Mouse (Mus musculus) heart, postnatal 36 days (tissue): ENCODE measurements around the gene Elane. TPM values are rescaled to one million over a fixed set of nuclear protein-coding genes. Genes with fewer than 3 reads are reported as not detected.

Experiments used
- microRNA-seq, 2 experiments: library from miRNA; unstranded; fragments of <30 nt; microRNA quantifications; one replicate each; pipeline ENCODE4 v1.2.0; 2021; ENCODE audit warnings: borderline number of aligned reads in 2 of 2
- total RNA-seq, 2 experiments: library from RNA; stranded (reverse); gene quantifications; 2 replicates each; pipeline ENCODE4 v1.2.3; 2021

Elane gene
- total RNA-seq, 2 experiments from 2014 or later: not detected

Small RNA genes within 50 kb of the gene (microRNA-seq; reads per million reads assigned to microRNA genes)
- gene Mir6910: 0 reads per million in 2 experiments

Other genes with a start within 250 kb of the Elane start
- gene Shc2, start 248.3 kb upstream of the Elane start, total RNA-seq: 1 to 10 TPM; 1.9 to 2.5 TPM
- not detected for gene Odf3l2, start 240.5 kb upstream of the Elane start, total RNA-seq
- not detected for gene Madcam1, start 221.7 kb upstream of the Elane start, total RNA-seq
- 10 to 100 TPM; 18.1 to 19.9 TPM for gene Tpgs1, start 216.9 kb upstream of the Elane start, total RNA-seq
- 100 to 1,000 TPM; 178 to 198 TPM for gene Cdc34, start 204.1 kb upstream of the Elane start, total RNA-seq
- 1 to 10 TPM; 6.5 to 8.4 TPM for gene Gzmm, start 197.2 kb upstream of the Elane start, total RNA-seq
- 1,000 to 10,000 TPM; 1,389 to 1,395 TPM for gene Bsg, start 181.8 kb upstream of the Elane start, total RNA-seq
- 10 to 100 TPM; 20.0 to 26.8 TPM for gene Hcn2, start 169.6 kb upstream of the Elane start, total RNA-seq
- gene Polrmt, start 139.7 kb upstream of the Elane start, total RNA-seq: 10 to 100 TPM; 42.3 to 48.0 TPM
- gene Fgf22, start 131.2 kb upstream of the Elane start, total RNA-seq: not detected
- gene Rnf126, start 119.3 kb upstream of the Elane start, total RNA-seq: 10 to 100 TPM; 23.6 to 24.6 TPM
- gene Fstl3, start 109.0 kb upstream of the Elane start, total RNA-seq: 1 to 10 TPM; 4.2 to 4.3 TPM
- not detected for gene Prss57, start 95.3 kb upstream of the Elane start, total RNA-seq
- gene Palm, start 92.7 kb upstream of the Elane start, total RNA-seq: 10 to 100 TPM; 56.0 to 87.0 TPM
- gene Misp, start 65.3 kb upstream of the Elane start, total RNA-seq: under 1 TPM in 1 of 2 experiments, not detected in 1; 0.62 TPM
- 10 to 100 TPM; 50.9 to 51.2 TPM for gene Ptbp1, start 31.8 kb upstream of the Elane start, total RNA-seq
- gene Prtn3, start 11.8 kb upstream of the Elane start, total RNA-seq: not detected
- gene Plppr3, start 11.6 kb upstream of the Elane start, total RNA-seq: not detected
- gene Cfd, start 4.6 kb downstream of the Elane start, total RNA-seq: 10 to 100 TPM; 11.6 to 63.9 TPM
- 10 to 100 TPM; 53.0 to 53.2 TPM for gene Med16, start 22.7 kb downstream of the Elane start, total RNA-seq
- not detected for gene Gm26602, start 24.6 kb downstream of the Elane start, total RNA-seq
- gene Kiss1r, start 30.7 kb downstream of the Elane start, total RNA-seq: under 1 TPM; 0.17 to 0.38 TPM
- 10 to 100 TPM; 81.0 to 88.1 TPM for gene R3hdm4, start 35.0 kb downstream of the Elane start, total RNA-seq
- gene Arid3a, start 40.8 kb downstream of the Elane start, total RNA-seq: 1 to 10 TPM; 1.9 to 2.6 TPM
- 10 to 100 TPM; 25.6 to 28.8 TPM for gene Wdr18, start 73.9 kb downstream of the Elane start, total RNA-seq
- gene Grin3b, start 84.5 kb downstream of the Elane start, total RNA-seq: under 1 TPM; 0.27 to 0.28 TPM
- gene Tmem259, start 98.1 kb downstream of the Elane start, total RNA-seq: 100 to 1,000 TPM; 107 to 120 TPM
- gene Cnn2, start 102.3 kb downstream of the Elane start, total RNA-seq: 10 to 100 TPM; 29.9 to 30.6 TPM
- gene Abca7, start 110.2 kb downstream of the Elane start, total RNA-seq: 1 to 10 TPM; 7.7 to 7.9 TPM
- 1 to 10 TPM; 4.1 to 5.9 TPM for gene Arhgap45, start 130.4 kb downstream of the Elane start, total RNA-seq
- 10 to 100 TPM; 88.5 to 96.4 TPM for gene Polr2e, start 153.5 kb downstream of the Elane start, total RNA-seq
- 100 to 1,000 TPM; 863 to 871 TPM for gene Gpx4, start 160.9 kb downstream of the Elane start, total RNA-seq
- gene Sbno2, start 219.3 kb downstream of the Elane start, total RNA-seq: 10 to 100 TPM; 11.2 to 12.2 TPM
- 100 to 1,000 TPM; 137 to 165 TPM for gene Stk11, start 229.6 kb downstream of the Elane start, total RNA-seq